Mouse (Mus musculus): ENCODE data around the gene Dnajc4. TPM values are rescaled to one million over a fixed set of nuclear protein-coding genes. Genes with fewer than 3 reads are reported as not detected.
"Not testable (repeated sequence)": the region's sequence is repeated elsewhere in the genome, so short reads cannot be mapped to it uniquely, and the experiment has no call there.

Dnajc4 gene
- total RNA-seq, 2 experiments from 2014 or later = 48.7 to 49.2 TPM

- DNase-seq = no peak
Measured at GRCm38 (mm10) chr19:6995255-6995991, 3.1 kb upstream of the Dnajc4 start.

DNA sequence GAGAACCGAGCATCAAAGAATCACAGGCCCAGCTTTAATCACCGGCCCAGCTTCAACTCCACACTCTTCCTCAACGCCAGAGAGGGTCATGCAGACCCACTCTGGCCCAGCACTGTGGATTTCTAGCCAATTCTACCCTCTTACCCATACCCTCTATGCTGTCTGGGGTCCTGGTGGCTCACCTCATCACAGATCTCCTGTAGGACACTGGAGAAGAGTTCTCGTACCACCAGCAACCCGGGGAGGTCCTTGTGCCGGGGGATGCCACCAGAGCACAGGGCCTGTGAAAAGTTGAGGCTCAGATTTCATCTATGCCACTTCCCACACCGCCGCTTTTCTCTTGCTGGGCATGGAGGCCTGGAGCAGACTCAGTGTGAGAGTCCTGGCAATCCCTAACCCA, 2.1 kb upstream of the Dnajc4 start:
- no peak for DNase-seq

DNA sequence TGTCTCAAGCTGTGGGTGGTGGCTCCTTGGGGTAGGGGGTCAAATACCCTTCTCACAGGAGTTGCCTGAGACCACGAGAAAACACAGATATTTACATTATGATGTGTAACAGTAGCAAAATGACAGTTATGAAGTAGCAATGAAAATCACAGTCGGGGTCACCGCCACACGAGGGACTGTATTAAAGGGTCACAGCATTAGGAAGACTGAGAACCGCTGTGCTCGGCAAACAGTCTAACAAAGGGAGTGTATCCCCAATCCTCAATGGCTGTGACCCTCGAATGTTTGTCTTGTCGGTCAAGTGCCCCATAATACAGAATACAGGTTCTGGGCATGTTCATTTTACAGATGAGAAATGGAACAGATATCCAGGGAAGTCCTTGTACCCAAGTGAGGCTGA, 1.6 kb upstream of the Dnajc4 start:
- DNase-seq = no peak

DNA sequence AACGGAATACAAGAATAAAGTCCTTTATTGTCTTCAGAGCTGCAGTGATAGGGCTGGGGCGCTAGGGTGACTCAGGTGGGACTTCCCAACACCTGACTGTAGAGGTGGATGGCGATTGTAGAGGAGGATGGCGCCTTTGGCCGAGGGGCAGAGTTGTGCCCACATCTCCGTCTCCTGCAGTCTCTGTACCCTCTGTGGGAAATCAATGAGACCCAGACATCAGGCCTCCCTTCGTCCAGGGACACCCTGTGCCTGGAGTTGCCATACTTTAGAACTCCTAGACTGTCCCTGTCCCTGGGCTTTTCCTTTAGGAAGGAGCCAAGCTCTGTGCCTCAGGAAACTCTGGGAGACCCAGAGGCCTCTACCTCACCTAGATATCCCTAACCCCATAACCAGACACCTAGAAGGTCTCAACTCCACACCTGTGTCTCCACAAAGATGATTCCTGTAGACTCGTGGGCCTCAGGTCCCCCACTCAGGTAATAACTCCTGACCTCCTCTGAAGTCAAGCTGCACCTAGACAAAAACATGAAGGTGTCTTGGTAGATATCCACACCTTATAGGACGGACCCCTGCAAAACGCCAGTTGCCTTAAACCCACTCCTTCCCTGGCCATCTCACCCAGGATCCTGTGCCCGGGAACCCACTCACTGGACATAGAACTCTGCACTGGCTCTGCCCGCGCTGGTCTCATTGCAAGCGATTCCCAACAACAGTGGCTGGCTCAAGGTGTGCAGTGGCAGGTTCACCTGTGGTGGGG, 819 bp upstream of the Dnajc4 start:
- no peak for DNase-seq

DNA sequence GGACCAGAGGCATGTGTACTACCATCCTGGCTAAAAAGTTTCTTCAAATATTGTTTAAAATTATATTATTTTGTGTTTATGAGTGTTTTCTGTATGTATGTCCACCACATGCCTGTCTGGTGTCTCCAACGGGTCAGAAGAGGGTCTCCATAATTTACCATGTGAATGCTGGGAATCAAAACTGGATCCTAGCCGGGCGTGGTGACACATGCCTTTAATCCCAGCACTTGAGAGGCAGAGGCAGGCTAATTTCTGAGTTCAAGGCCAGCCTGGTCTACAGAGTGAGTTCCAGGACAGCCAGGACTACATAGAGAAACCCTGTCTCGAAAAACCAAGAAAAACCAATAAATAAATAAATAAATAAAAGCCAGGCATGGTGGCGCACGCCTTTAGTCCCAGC, 1.2 kb downstream of the Dnajc4 start:
- DNase-seq = not testable (repeated sequence)

DNA sequence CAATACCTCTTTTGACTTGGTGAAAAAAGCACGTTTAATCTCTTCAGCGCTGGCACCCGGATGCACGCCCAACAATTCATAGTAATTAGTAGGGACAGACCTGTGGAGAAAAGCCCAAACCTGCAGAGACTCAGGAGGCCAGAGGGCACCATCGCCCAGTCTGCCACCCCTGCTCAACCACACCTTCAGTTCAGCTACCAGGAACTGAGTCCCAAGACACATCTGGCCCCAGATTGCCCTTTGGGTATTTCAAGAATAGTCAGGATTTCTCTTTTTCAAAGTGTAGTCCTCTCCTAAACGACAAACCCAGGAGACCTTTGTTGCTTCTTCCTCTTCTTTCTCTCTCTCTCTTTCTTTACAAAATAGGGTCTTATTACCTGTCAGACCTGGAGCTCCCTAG, 1.7 kb downstream of the Dnajc4 start:
- no peak for DNase-seq

- DNase-seq = no peak
Measured at GRCm38 (mm10) chr19:6989251-6989650, 3.1 kb downstream of the Dnajc4 start.

DNA sequence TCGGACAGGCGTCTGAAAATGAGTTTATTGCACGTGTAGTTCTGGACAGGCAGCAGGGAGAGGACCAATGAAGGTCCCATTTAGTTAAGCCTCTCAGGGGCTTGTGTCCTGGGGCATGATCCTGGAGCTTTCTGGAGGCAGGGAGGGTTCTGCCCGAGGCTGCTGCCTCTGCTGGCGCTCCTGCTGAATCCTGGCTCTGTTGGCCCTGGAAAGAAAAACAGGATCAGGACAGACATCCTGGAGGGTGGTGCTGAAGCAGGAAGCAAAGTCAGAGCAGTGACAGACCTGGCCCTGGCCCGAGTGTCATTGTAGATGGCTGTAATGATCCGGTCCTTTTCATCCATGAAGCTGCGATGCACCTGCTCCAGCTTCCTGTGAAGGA, 4.5 kb downstream of the Dnajc4 start:
- no peak for DNase-seq

DNA sequence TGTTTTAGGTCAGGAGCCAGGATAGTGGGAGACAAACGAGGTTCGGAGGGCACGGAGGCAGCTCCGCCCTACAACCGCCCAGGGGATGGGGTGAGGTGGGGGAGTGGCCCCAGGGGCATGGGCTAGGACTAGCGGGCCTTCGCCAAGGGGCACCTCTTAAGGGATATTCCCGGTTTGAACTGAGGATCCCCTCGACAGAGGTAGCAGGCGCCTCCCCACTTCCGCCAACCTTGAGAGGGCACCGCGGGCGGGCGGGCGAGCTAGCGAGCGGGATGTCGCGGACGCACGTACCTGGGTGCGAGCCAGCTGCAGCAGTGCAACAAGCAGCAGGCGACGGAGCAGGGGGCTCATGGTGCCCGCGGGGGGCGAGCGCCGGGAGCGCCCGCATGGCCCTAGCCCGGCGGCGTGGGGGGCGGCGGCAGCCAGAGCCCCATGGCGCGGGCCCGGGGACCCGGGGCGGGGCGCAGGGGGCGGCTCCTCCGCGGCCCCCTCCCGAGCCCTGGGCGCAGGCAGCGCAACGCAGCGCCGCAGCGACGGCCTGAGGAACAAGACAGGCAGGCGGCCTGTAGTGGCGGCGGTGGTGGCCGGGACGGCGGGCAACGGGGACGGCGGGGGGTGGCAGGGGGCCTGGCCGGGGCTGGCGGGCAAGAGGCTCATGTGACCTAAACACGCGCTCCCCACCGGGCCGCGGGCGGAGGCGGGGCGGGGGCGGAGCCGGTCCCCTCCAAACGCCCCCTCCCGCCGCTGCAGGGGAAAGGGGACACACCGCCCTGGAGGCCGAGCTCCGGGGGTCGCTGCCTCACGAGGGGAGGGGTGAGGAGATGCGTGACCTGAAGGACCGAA, 5.1 kb downstream of the Dnajc4 start, which contains the start of gene Vegfb:
Gene Vegfb, minus strand, starts transcription at position 591 of the 843 bp plus-strand sequence.
- peak; percentile 76 for DNase-seq

DNA sequence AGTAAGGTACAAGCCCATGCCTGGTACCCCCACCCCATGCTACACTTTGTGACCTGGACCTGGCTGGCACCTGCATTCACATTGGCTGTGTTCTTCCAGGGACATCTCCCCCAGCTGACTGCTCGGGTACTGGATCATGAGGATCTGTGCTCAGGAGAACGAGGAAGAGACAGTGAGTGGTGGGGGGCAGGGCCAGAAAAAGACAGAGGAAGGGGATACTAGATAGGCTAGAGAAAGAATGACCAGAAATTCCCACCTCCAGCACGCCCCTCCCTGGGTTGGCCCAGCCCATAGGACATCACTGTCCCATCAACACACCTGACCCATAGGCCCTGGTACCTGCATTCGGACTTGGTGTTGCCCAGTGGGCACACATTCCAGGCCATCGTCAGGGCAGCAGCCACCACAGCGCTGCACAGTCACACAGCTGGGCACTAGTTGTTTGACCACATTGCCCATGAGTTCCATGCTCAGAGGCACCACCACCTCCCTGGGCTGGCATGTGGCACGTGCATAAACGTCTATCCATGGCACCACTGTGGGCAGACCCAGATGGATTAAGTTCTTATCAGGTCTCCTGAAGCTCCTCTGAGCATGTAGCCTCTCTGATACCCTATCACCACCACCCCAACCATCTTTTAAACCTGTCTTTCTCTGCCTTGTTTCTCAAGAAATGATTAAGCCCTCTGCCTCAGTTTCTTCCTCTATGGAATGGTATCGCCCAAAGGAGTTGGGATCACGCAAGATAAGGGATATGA, 6.2 kb downstream of the Dnajc4 start:
- no peak for DNase-seq

DNA sequence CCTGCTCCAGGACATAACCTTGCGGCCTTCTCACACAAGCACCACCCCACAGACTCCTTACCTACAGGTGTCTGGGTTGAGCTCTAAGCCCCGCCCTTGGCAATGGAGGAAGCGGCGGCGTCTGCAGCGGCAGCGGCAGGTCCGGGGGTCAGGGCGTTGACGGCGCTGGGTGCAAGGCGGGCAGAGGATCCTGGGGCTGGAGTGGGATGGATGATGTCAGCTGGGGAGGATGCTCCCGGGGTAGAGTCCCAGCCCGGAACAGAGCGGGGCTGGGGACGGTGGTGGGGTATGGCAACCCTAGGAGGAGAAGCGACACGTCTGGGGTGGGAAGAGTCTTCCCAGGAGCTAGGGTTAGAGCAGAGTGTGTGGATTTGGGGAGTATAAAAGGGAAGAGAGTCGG, 7.1 kb downstream of the Dnajc4 start:
- no peak for DNase-seq

GRCm38 (mm10) chr19:6983621-6984020, 8.8 kb downstream of the Dnajc4 start:
- no peak for DNase-seq

DNA sequence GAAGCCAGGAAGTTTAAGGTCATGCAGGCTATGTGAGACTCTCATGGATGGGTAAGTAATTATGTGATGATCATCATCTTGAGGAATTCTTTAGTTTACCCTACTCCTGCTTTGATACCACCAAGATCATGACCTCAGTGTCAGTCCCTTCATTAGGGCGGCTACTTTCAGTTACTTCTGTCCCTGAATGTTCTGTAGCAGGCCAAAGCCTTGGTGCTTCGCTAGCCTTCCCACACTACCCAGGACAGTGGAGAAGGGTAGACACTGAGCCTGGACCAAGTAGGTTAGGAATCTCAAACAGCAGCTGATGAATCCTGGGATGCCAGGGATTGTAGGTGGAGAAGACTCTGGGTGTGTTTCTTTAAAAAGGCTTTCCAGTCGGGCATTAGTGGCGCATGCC, 10.9 kb downstream of the Dnajc4 start:
- no peak for DNase-seq

DNA sequence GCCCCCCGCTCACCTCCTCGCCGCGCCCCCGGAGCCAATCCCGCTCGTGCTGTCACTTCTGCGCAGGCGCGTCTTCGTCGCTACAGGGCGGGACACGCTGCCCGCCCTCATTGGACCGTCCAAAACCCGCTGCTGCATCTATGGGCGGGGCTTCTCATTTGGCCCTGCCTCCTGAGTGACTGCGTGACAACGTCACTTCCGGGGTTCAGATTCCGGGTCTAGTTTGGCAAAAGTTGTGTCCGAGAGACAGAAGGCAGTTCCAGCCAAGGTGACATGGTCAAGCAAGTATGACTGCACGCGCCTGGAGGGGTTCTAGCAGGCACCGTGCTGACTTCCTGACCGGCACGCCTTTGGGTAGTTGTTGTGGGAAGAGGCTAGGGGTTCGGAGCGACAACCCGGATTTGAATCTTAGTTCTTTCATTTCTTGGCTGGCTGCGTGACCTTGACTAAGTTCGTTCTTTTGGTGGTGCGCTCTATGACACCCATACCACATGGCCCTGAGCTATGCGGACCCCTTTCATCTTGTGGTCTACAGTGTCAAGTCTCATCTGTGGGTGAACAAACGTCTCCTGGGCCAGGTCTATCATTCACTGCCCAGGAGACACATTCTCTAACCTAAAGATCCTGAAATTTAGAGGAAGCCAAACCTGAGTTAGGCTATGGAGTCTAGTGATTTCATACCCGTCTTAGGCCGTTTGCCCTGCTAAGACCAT, 11.8 kb downstream of the Dnajc4 start, which contains the start of gene Fkbp2:
Gene Fkbp2, minus strand, starts transcription at position 121 of the 713 bp plus-strand sequence.
- peak; percentile 99 for DNase-seq

- peak; percentile 100 for DNase-seq
Measured at GRCm38 (mm10) chr19:6979486-6980380, 12.6 kb downstream of the Dnajc4 start.

- peak; percentile 38 for DNase-seq
Measured at GRCm38 (mm10) chr19:6979001-6979479, 13.3 kb downstream of the Dnajc4 start.

DNA sequence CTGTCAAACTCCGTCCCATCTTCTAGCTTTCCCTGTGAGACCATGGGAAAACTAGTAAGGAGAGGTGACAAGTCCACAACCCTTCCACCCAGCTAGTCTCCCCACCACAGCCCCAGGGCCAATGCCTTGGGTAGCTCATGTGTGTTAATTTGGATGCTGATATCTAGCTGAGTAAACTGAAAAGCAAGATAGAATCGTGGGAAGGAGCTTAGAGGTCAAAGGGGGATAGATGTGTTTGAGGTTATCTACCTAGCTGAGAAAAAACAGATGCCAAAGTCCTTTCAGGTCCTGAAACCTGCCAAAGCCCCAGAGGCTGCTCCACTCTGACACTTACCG, 13.8 kb downstream of the Dnajc4 start:
- DNase-seq = no peak

DNA sequence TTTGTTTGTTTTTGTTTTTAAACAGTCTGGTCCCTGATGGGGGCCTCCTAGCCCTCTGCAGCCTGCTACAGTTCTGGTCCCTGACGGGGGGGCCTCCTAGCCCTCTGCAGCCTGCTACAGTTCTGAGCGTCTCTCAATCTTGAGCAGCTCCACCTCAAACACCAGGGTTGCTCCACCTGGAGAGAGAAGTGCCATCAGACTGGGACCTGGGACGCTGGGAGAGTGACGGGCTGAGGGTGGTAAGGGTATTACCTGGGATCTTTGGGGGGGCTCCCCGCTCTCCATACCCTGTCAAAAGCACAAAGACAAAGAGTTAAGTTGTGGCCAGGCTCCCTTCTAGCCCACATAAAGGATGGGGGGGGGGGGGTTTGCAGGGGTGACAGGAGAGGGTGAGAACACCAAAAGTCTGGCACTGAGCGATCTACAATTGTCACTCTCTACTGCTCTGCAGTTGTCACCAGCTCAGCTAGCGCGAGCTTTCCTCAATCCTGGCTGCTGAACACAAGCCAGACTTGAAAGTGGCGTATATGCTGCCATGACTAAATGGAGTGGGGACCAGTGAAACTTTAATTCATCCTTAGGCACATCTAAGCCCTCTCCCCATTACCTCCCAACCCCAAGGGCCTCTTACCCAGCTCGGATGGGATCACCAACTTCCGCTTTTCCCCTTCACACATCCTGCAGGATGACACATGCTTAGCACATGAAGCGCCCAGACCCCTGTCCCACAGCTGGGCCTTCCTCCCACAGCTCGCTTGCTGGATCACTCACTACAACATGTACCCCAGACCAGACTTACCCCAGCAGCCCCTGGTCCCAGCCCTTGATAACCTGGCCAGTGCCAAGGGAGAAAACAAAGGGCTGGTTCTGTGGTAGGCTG, 14.4 kb downstream of the Dnajc4 start:
- DNase-seq = no peak

Measured in heart, postnatal 4 days (tissue).